Mouse (Mus musculus) olfactory bulb, adult 2 months (tissue): ENCODE measurements around the gene Bhlha15.

Source experiments
- CTCF ChIP-seq: fragments of 200-500 bp; IDR thresholded peaks from 2 replicates; pipeline ENCODE4 v1.5.1; 2012; ENCODE audit warnings: low read depth, mild to moderate bottlenecking, low read length, moderate library complexity; ENCODE audit not compliant: insufficient read depth
- POLR2A ChIP-seq: fragments of 200-500 bp; IDR thresholded peaks from 2 replicates; pipeline ENCODE4 v1.6.1; 2012; ENCODE audit warnings: mild to moderate bottlenecking, low read depth, low read length, moderate library complexity; ENCODE audit not compliant: insufficient read depth

DNA sequence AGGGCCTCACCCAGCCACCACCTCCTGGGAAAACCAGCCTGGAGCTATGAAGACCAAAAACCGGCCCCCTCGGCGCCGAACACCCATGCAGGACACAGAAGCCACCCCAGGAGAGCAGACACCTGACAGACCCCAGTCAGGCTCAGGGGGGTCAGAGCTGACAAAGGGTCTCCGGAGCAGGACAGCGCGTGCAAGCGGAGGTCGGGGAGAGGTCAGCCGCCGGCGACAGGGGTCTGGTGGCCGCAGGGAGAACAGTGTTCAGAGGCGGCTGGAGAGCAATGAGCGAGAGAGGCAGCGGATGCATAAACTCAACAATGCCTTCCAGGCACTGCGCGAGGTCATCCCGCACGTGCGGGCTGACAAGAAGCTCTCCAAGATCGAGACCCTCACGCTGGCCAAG is 940 bp downstream of the Bhlha15 start:
- TF ChIP-seq POLR2A (no peak), CTCF (no peak)
